Mouse (Mus musculus) v-Abl transformed pro-B cells (cell line): ENCODE results near the gene Gm10096.
"Not testable (repeated sequence)": the region's sequence is repeated elsewhere in the genome, so short reads cannot be mapped to it uniquely, and the experiment has no call there.

Source experiments
- in situ Hi-C, 2 experiments: fragments of 400-800 bp; cut with MboI; formaldehyde crosslinking; loops; one replicate each; pipeline ENCODE4 v1.15.1; 2025; ENCODE audit not compliant: unreplicated experiment in 2 of 2

Gene Gm10096

GRCm38 (mm10) chrX:28954602-28955001 lies at the start of gene Gm10096:
Gm10096 (minus strand) TSS chrX:28954702.
- in situ Hi-C loops: not testable (repeated sequence)
